Comparison of ENCODE assay signal across 8 mouse cellular contexts in the genomic region with DNA sequence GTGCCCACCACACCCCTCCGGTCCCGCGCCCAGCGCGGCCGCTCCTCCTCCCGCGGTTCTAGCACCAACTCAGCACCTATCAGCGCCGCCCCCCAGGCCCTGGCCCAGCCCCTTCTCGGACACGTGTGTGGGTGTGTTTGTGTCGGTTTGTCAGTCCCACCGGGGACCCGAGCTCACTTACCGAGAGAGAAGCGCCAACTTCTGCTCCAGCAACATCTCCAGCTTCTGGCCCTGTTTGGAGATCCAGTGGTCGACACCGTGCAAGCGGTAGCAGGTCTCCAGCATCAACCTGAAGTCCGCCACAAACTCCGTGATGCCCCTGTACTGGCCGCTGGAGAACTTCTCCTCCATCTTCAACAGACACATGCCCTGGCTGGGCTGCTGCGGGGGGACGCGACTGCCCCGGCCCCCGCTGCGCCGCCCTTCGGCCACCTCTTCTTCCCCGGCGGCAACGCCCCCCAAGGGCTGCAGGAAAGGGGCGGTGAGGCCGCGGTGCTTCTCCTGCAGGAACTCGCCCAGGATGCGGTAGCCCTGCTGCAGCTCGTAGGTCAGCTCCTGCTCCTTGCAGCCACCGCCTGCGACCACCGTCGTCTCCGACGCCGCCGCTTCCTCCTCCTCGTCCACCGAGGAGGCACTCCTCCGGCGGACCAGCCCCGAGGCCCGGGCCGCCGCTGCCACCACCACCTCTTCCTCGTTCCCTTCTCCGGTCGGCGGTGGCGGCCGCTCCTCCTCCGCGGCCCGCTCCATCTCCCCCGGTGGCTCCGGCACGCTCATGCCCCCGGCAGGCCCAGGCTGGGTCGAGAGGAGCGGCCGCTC. TPM values are rescaled to one million over a fixed set of nuclear protein-coding genes. Genes with fewer than 3 reads are reported as not detected.
DNase-seq lines count a peak whose midpoint lies in the region; ATAC-seq and TF ChIP-seq lines count a peak whose summit lies in the region.

No protein-coding gene starts in this region.

- peak; percentile 53 for ATAC-seq in heart, embryonic 15.5 days (replicated peaks; ENCODE audit: insufficient number of reproducible peaks, insufficient read depth, low FRiP score, low read depth)
- peak; percentile 29 for ATAC-seq in neural tube, embryonic 15.5 days (ENCODE audit: low FRiP score)

- no peak for TF ChIP-seq CTCF in lung, adult 2 months (IDR thresholded peaks at IDR 0.05; ENCODE audit: insufficient read depth, low read length)

- H3K9me3 ChIP-seq in forebrain, embryonic 10.5 days, result no peaks in the 10 kb centered on the region
- no peaks in the 10 kb centered on the region for H3K9me3 ChIP-seq in heart, embryonic 15.5 days (replicated peaks)
- no peaks in the 10 kb centered on the region for H3K9me3 ChIP-seq in neural tube, embryonic 15.5 days (replicated peaks)

- H3K4me2 ChIP-seq in heart, embryonic 15.5 days, result peak overlapping the region; percentile 91
- peak overlapping the region; percentile 91 for H3K4me2 ChIP-seq in neural tube, embryonic 15.5 days

- no peaks in the 10 kb centered on the region for H3K27me3 ChIP-seq in forebrain, embryonic 10.5 days (ENCODE audit: poor library complexity, severe bottlenecking)
- H3K27me3 ChIP-seq in heart, embryonic 15.5 days, result no peaks in the 10 kb centered on the region
- no peaks in the 10 kb centered on the region for H3K27me3 ChIP-seq in neural tube, embryonic 15.5 days (replicated peaks)

- peak; percentile 5; the same call in 1 of the 2 replicates for TF ChIP-seq POLR2A in lung, adult 2 months (IDR thresholded peaks at IDR 0.05; ENCODE audit: borderline replicate concordance, extremely low read depth, low read depth, low read length)

- peak overlapping the region; percentile 78 for H3K9ac ChIP-seq in heart, embryonic 15.5 days
- H3K9ac ChIP-seq in neural tube, embryonic 15.5 days (replicated peaks), result peak overlapping the region; percentile 83

- peaks cover 22% of the 10 kb centered on the region for H3K4me1 ChIP-seq in forebrain, embryonic 10.5 days
- H3K4me1 ChIP-seq in heart, embryonic 15.5 days (replicated peaks), result peaks cover 12% of the 10 kb centered on the region
- peaks cover 4% of the 10 kb centered on the region; the same call in 1 of the 2 replicates for H3K4me1 ChIP-seq in lung, adult 2 months (ENCODE audit: control insufficient read depth, insufficient read depth, low read length)
- H3K4me1 ChIP-seq in neural tube, embryonic 15.5 days, result peaks cover 33% of the 10 kb centered on the region

- peak overlapping the region; percentile 97 for H3K4me3 ChIP-seq in forebrain, embryonic 10.5 days
- H3K4me3 ChIP-seq in heart, embryonic 15.5 days, result peak overlapping the region; percentile 94
- peak overlapping the region; percentile 58 for H3K4me3 ChIP-seq in lung, adult 2 months (replicated peaks; ENCODE audit: extremely low read depth, low read depth, low read length)
- H3K4me3 ChIP-seq in neural tube, embryonic 15.5 days (replicated peaks), result peak overlapping the region; percentile 76

- under 1% methylated on average over 68 of the region's 72 CpGs for WGBS in forebrain, embryonic 10.5 days
- under 1% methylated on average over 64 of the region's 72 CpGs for WGBS in heart, embryonic 15.5 days
- WGBS in lung, adult 2 months, result under 1% methylated on average over 67 of the region's 72 CpGs
- under 1% methylated on average over 69 of the region's 72 CpGs for WGBS in neural tube, embryonic 15.5 days

- peak; percentile 74 for DNase-seq in ES-CJ7 (ENCODE audit: low read depth, low spot score)
- DNase-seq in c-Kit-positive CD71-negative TER-119-negative erythroid progenitor cells, embryonic 14.5 days (ENCODE audit: low read depth), result peak; percentile 79
- peak; percentile 72 for DNase-seq in forebrain, embryonic 10.5 days (ENCODE audit: extremely low spot score, low spot score)
- DNase-seq in kidney, postnatal 14 days, result peak; percentile 77
- DNase-seq in lung, adult 2 months, result peak; percentile 67
- peak; percentile 79 for DNase-seq in testis, postnatal 14 days (ENCODE audit: low spot score)

- peaks cover 22% of the 10 kb centered on the region for H3K36me3 ChIP-seq in forebrain, embryonic 10.5 days (replicated peaks)
- H3K36me3 ChIP-seq in heart, embryonic 15.5 days, result peaks cover 6% of the 10 kb centered on the region
- peaks cover 16% of the 10 kb centered on the region for H3K36me3 ChIP-seq in neural tube, embryonic 15.5 days

- H3K27ac ChIP-seq in forebrain, embryonic 10.5 days, result peak overlapping the region; percentile 97
- H3K27ac ChIP-seq in heart, embryonic 15.5 days, result peak overlapping the region; percentile 95
- peak overlapping the region; percentile 98 for H3K27ac ChIP-seq in neural tube, embryonic 15.5 days (replicated peaks)

RNA-seq across cellular contexts. Expression of a gene that starts 0.5 kb away (rescaled TPM):
- 4.0 and 4.2 TPM in 2 replicates for polyA plus RNA-seq in forebrain, embryonic 10.5 days (2016; fragmentation: Nextera tagmentation; extraction: Ambion mirVana)
- polyA plus RNA-seq in heart, embryonic 15.5 days (2015; fragmentation: Nextera tagmentation; extraction: Ambion mirVana), result 2.6 and 2.7 TPM in 2 replicates
- polyA plus RNA-seq in lung, adult 2 months (2012; rRNA removed), result 5.0 and 5.7 TPM in 2 replicates
- polyA plus RNA-seq in neural tube, embryonic 15.5 days (2015; fragmentation: Nextera tagmentation; extraction: Ambion mirVana), result 5.5 and 5.6 TPM in 2 replicates

RNA-seq across cellular contexts. Expression of a gene that starts 7.5 kb away (rescaled TPM):
- 23.2 and 23.4 TPM in 2 replicates for polyA plus RNA-seq in forebrain, embryonic 10.5 days (2016; fragmentation: Nextera tagmentation; extraction: Ambion mirVana)
- 14.1 TPM in 2 replicates for polyA plus RNA-seq in heart, embryonic 15.5 days (2015; fragmentation: Nextera tagmentation; extraction: Ambion mirVana)
- 1.8 and 3.0 TPM in 2 replicates for polyA plus RNA-seq in lung, adult 2 months (2012; rRNA removed)
- 41.9 and 46.5 TPM in 2 replicates for polyA plus RNA-seq in neural tube, embryonic 15.5 days (2015; fragmentation: Nextera tagmentation; extraction: Ambion mirVana)

Comparison
In these comparisons a context has a peak if more than half of its experiments do, and no peak if none do; other contexts are left out.
1. Peak in every context shown above with its lines: DNase-seq, ATAC-seq, H3K4me3 ChIP-seq and H3K27ac ChIP-seq.